Mouse (Mus musculus): ENCODE measurements around the gene Rbm42.

DNA sequence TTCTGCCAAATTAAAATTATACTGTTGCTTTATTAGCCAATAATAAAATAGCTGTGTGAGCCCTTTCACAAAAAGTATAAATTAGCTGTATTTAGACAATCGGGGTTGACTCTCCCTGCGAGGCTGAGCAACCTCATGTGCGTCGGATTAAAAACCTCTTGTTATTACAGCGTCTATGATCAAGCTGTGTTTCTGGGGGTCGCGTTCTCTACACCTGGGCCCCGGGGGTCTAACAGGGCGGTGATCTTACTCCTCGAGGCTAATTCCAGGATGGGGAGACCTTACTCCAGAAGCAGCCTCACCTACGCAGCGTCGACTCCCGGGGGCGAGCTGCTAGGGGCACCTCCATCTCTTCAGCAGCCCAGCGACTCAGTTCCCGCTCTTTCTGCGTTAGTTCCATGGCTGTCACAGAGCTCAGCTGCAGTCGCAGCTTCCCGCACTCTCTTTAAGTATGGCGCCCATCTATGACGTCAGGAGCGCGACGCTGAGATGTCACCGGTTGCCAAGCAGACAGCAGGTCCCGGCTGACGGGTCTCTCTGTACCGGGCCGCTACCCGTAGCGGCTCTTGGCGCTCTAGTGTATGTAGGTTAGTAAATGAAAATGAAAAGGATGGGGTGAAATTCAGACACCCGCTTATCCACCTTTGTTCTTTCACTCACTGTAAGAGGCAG is 14.5 kb upstream of the Rbm42 start, which contains the start of gene Haus5:
- TF ChIP-seq CTCF (IDR thresholded peaks at IDR 0.05; ENCODE audit: borderline replicate concordance, insufficient read depth, low read length) (no peak), POLR2A (IDR thresholded peaks at IDR 0.05; ENCODE audit: low read depth, low read length) (peak; percentile 74)
